Mouse (Mus musculus): Measurements from ENCODE around the gene Thop1. TPM values are rescaled to one million over a fixed set of nuclear protein-coding genes. Genes with fewer than 3 reads are reported as not detected.
A peak's percentile ranks its signal among the peaks of the same experiment; 100 is the strongest.
"Not testable (repeated sequence)": the region's sequence is repeated elsewhere in the genome, so short reads cannot be mapped to it uniquely, and the experiment has no call there.

Thop1 gene
- 10 to 100 TPM; 51.5 to 56.6 TPM for total RNA-seq (2021)
- long read RNA-seq, experiment 1, transcript Thop1-201 (13 exons, 2,832 nt): major isoform, 115 of 153 reads
- long read RNA-seq, experiment 1, partial matches to known transcripts: 21 of 153 reads
- long read RNA-seq, experiment 1, other reads (novel, unspliced or antisense): 16 of 153 reads
- long read RNA-seq, experiment 2, transcript Thop1-201 (13 exons, 2,832 nt): major isoform, 35 of 46 reads
- long read RNA-seq, experiment 2, partial matches to known transcripts: 6 of 46 reads
- long read RNA-seq, experiment 2, other reads (novel, unspliced or antisense): 5 of 46 reads

- peak; percentile 98 to 99 for DNase-seq
Observed at GRCm38 (mm10) chr10:81069836-81070235, at the start of gene Thop1. Gene Thop1 (plus strand): TSS chr10:81070035.

DNA sequence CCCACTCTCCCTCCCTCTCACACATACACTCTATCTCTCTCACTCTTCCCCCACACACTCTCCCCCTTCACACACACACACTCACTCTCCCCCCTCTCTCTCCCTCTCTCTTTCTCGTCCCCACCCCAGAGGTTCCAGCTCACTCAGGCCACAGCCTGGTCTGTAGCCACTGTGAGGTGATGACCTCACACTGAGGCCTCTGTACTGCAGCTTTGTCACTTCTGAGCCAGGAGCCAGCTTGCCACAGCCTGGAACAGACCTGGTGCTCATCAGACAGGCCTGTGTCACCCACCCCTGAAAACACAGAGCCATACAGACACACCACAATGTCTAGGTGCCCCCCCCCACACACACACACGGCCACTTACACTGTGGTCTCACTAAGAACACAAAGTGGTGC, 49.6 kb upstream of the Thop1 start:
- DNase-seq: no peak

DNA sequence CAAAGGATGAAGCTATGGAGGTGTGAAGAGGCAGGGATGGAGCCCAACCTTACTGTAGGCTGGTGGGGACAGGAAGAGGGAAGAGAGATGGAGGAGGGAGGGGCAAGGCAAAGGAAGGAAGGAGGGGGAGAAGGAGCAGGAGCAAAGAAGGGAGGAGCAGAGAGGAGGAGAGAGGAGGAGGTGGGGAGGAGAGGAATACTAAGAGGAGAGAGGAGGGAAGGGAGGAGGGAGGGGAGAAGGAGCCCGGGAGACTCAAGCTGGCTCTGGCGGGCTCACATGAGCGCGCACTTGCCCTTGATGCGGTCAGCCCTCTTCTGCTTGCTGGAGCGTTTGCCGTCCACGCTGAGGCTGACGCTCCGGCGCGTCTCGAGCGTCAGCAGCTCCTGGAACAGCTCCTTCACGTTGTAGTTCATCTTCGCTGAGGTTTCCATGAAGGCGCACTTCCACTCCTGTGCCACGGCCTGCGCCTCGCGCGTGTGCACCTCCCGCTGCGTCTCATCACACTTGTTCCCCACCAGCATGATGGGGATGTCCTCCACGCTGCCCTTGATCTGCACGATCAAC, 48.2 kb upstream of the Thop1 start:
- DNase-seq: no peak

GRCm38 (mm10) chr10:81022744-81023143, 47.1 kb upstream of the Thop1 start:
- DNase-seq: no peak

- no peak for DNase-seq
Observed at GRCm38 (mm10) chr10:81024346-81024937, 45.4 kb upstream of the Thop1 start.

GRCm38 (mm10) chr10:81025047-81025621, 44.7 kb upstream of the Thop1 start:
- DNase-seq: peak; percentile 38 to 53

GRCm38 (mm10) chr10:81025639-81026275, 44.1 kb upstream of the Thop1 start, which contains the start of gene Diras1:
Gene Diras1 (minus strand): TSS chr10:81025662.
- no peak for DNase-seq

DNA sequence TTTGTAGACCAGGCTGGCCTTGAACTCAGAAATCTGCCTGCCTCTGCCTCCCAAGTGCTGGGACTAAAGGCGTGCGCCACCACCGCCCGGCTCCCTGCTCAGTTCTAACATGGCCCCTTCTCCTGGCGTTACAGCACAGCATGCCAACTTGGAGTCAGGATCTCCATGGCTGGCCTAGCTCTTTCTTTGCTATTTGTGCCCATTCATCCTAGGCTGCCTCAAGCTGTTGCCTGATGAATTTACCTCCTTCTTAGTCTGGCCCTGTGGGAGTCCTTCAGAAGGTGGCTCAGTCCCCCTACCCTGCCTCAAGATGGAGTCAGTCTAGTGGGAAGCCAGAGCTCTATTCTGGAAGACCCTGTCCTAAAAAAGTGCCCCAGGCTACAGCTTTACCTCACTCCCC, 43.0 kb upstream of the Thop1 start:
- DNase-seq: no peak

DNA sequence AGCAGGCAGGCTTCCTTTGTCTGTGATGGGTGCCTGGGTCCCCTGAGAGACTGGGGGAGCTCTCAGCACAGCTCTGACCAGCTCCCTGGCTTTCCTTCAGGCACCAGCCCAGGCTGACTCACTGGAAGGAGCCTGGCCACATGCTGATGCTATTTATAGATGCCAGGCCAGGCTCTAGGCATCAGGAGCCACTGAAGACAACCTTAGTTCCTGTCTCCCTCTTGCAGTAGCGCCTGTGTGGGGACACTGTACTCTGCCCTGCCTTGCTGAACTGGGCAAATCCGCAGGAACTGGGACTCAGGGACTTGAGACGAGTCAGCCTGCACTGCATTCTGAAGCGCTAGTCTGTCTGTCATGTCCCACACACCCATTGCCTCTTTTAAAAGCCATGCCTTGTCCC, 42.5 kb upstream of the Thop1 start:
- peak; percentile 75 to 78 for DNase-seq

GRCm38 (mm10) chr10:81028219-81028618, 41.6 kb upstream of the Thop1 start:
- no peak for DNase-seq

- DNase-seq: no peak
Observed at GRCm38 (mm10) chr10:81029031-81029430, 40.8 kb upstream of the Thop1 start.

GRCm38 (mm10) chr10:81033586-81033985, 36.2 kb upstream of the Thop1 start:
- DNase-seq: peak; percentile 62 to 76

GRCm38 (mm10) chr10:81036251-81036650, 33.6 kb upstream of the Thop1 start:
- no peak for DNase-seq

GRCm38 (mm10) chr10:81036988-81037580, 32.8 kb upstream of the Thop1 start, which contains the start of gene Slc39a3:
Gene Slc39a3 (minus strand): TSS chr10:81037426.
- peak; percentile 95 to 97 for DNase-seq

GRCm38 (mm10) chr10:81041458-81042175, 28.2 kb upstream of the Thop1 start:
- peak; percentile 73 to 80 for DNase-seq

GRCm38 (mm10) chr10:81045246-81045645, 24.6 kb upstream of the Thop1 start:
- not testable (repeated sequence) for DNase-seq

DNA sequence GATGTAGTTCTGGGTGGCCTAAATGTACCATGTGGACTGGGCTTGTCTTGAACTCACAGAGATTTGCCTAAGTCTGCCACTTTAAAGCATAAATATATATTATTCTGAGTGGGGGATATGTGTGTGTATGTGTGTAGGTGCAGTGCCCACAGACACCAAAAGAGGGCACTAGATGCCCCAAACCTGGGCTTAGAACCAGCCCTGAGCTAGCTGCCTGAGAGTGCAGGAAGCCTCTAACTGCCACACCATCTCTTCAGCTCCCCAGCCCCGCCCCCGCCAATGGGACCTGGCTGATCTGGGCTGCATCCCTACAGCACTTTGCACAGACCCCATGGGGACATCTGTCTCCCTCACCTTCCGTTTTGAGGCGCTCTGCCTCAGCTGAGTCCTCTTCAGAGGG, 19.2 kb upstream of the Thop1 start:
- DNase-seq: no peak

- no peak for DNase-seq
Observed at GRCm38 (mm10) chr10:81051133-81051532, 18.7 kb upstream of the Thop1 start.

GRCm38 (mm10) chr10:81052577-81052976, 17.3 kb upstream of the Thop1 start:
- peak; percentile 78 to 84 for DNase-seq

DNA sequence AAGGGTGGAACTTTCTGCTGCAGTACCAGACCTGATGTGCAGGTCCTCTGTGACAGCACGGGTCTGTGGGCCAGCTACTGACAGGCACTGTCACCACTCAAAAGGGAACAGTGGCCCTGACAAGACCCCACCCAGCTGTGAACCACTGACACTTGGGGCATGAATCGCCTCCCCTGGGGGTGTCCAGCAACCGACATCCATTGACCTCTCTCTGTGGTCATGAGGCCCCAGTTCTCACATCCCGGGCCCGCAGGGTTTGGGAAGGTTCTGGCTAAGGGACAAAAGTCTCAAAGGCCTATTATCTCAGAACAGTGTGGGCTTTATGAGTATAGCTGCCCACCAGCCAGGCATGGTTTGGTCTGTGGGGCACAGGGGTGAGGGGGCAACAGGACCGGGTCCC, 14.7 kb upstream of the Thop1 start:
- DNase-seq: no peak

DNA sequence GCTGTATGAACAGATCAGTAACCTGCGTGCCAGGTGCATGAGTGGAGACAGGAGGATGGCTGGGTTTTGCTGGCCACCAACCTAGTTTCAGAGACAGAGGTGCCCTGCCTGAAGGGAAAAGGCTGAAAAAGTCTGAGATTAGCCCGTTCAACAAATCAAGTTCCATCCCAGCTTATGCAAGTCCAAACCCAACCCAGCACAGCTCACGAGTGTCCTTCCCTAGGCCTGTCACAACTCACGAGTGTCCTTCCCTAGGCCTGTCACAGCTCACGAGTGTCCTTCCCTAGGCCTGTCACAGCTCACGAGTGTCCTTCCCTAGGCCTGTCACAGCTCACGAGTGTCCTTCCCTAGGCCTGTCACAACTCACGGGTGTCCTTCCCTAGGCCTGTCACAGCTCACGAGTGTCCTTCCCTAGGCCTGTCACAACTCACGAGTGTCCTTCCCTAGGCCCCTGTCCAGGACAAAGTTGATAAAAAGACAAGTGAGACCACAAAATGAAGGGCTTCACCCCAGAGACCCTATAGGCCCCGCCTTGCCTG, 14.0 kb upstream of the Thop1 start:
- DNase-seq: peak in 1 of 2 experiments; percentile 60
